Mouse (Mus musculus) stomach, postnatal 0 days (tissue): ENCODE measurements around the gene Rrnad1. TPM values are rescaled to one million over a fixed set of nuclear protein-coding genes. Genes with fewer than 3 reads are reported as not detected.
"Not testable (repeated sequence)": the region's sequence is repeated elsewhere in the genome, so short reads cannot be mapped to it uniquely, and the experiment has no call there.

ENCODE experiments used
- ATAC-seq: fragments of 200-750 bp; cut with Nextera tagmentation; 2 replicates; pipeline ENCODE4 v1.8.0; 2017; ENCODE audit not compliant: low FRiP score, low TSS enrichment
- DNase-seq: peaks from one replicate; pipeline ENCODE4 v3.0.0-alpha.2; 2016; ENCODE audit warnings: low spot score
- H3K27ac ChIP-seq: fragments of 300-500 bp; sonication (generic); replicated peaks from 2 replicates; pipeline ENCODE4 v1.5.1; 2014; ENCODE audit warnings: mild to moderate bottlenecking, control low read depth
- H3K27me3 ChIP-seq: fragments of 300-500 bp; sonication (generic); 2 replicates; pipeline ENCODE4 v1.6.1; 2014; ENCODE audit warnings: low read length; ENCODE audit not compliant: control insufficient read depth, insufficient read depth
- H3K36me3 ChIP-seq: fragments of 300-500 bp; sonication (generic); 2 replicates; pipeline ENCODE4 v1.6.1; 2014; ENCODE audit warnings: low read length, mixed read lengths; ENCODE audit not compliant: control insufficient read depth, insufficient read depth
- H3K4me1 ChIP-seq: fragments of 300-500 bp; sonication (generic); replicated peaks from 2 replicates; pipeline ENCODE4 v1.6.1; 2014; ENCODE audit warnings: antibody characterized with exemption; ENCODE audit not compliant: control insufficient read depth, insufficient read depth
- H3K4me2 ChIP-seq: fragments of 300-500 bp; sonication (generic); replicated peaks from 2 replicates; pipeline ENCODE4 v1.6.1; 2014; ENCODE audit warnings: low read depth, mild to moderate bottlenecking, control low read depth, moderate library complexity
- H3K4me3 ChIP-seq: fragments of 300-500 bp; sonication (generic); 2 replicates; pipeline ENCODE4 v1.5.1; 2014; ENCODE audit warnings: low read depth, low read length, control low read depth
- H3K9ac ChIP-seq: fragments of 300-500 bp; sonication (generic); 2 replicates; pipeline ENCODE4 v1.6.1; 2014; ENCODE audit warnings: mild to moderate bottlenecking, low read length, control low read depth, mixed read lengths
- H3K9me3 ChIP-seq: fragments of 300-500 bp; sonication (generic); 2 replicates; pipeline ENCODE4 v1.6.1; 2016; ENCODE audit warnings: low read length; ENCODE audit not compliant: control insufficient read depth
- CTCF ChIP-seq: IDR thresholded peaks from 2 replicates; pipeline ENCODE4 v1.5.1; 2016; ENCODE audit warnings: antibody characterized with exemption, low read depth, mild to moderate bottlenecking, moderate library complexity
- EP300 ChIP-seq: optimal IDR thresholded peaks from 2 replicates; pipeline ENCODE3; 2016; ENCODE audit warnings: antibody characterized with exemption
- WGBS: fragments of 180-500 bp; shearing (Covaris S2); extraction: QIAGEN DNeasy Blood & Tissue Kit; methylation state at CpG from one replicate; pipeline ENCODE4 v1.1.7; 2014; 5-methylcytosine and 5-hydroxymethylcytosine counted together
- polyA plus RNA-seq: library from polyadenylated mRNA; unstranded; fragments of >200 nt; fragmentation: Nextera tagmentation; extraction: Ambion mirVana; gene quantifications from 2 replicates; pipeline ENCODE4 v1.2.1, GENCODE M21; 2015

Rrnad1 gene
- polyA plus RNA-seq, 1 experiment from 2014 or later: 7.1 TPM

- Histone ChIP-seq H3K27ac (no peak overlapping the region), H3K9me3 (no peaks in the 10 kb centered on the region), H3K36me3 (no peaks in the 10 kb centered on the region), H3K4me1 (no peaks in the 10 kb centered on the region), H3K4me3 (no peak overlapping the region), H3K4me2 (no peak overlapping the region), H3K9ac (no peak overlapping the region), H3K27me3 (no peaks in the 10 kb centered on the region)
- DNase-seq (no peak), ATAC-seq (no peak)
- 66% methylated on average over 3 of the region's 3 CpGs for WGBS
- no peak for TF ChIP-seq CTCF
- TF ChIP-seq EP300: no peak
These were observed 37.1 kb downstream of the Rrnad1 start for GRCm38 (mm10) chr3:87893367-87893905.

- Histone ChIP-seq H3K9ac (no peak overlapping the region), H3K27me3 (no peaks in the 10 kb centered on the region), H3K4me2 (no peak overlapping the region), H3K4me1 (no peaks in the 10 kb centered on the region), H3K9me3 (no peaks in the 10 kb centered on the region), H3K36me3 (no peaks in the 10 kb centered on the region), H3K27ac (no peak overlapping the region), H3K4me3 (no peak overlapping the region)
- WGBS: 69% methylated on average over 3 of the region's 3 CpGs
- no peak for TF ChIP-seq EP300
- TF ChIP-seq CTCF: no peak
- DNase-seq (no peak), ATAC-seq (no peak)
These were observed 39.0 kb downstream of the Rrnad1 start for GRCm38 (mm10) chr3:87891481-87891880.

GRCm38 (mm10) chr3:87887400-87887799 is 43.1 kb downstream of the Rrnad1 start:
- H3K36me3 ChIP-seq, DNase-seq, H3K4me2 ChIP-seq, ATAC-seq, H3K27ac ChIP-seq, H3K4me3 ChIP-seq, H3K9me3 ChIP-seq, H3K4me1 ChIP-seq, H3K27me3 ChIP-seq, H3K9ac ChIP-seq: not testable (repeated sequence)
- WGBS: 84% methylated on average over 4 of the region's 4 CpGs
- TF ChIP-seq CTCF: peak; percentile 38

- ATAC-seq: no peak
- H3K9ac ChIP-seq: no peak overlapping the region
- H3K9me3 ChIP-seq: no peaks in the 10 kb centered on the region
- H3K36me3 ChIP-seq: no peaks in the 10 kb centered on the region
- DNase-seq: no peak
- H3K4me2 ChIP-seq: peak overlapping the region; percentile 53; the same call in 1 of the 2 replicates
- WGBS: 89% methylated on average over 6 of the region's 6 CpGs
- H3K4me1 ChIP-seq: peaks cover 5% of the 10 kb centered on the region
- H3K27me3 ChIP-seq: no peaks in the 10 kb centered on the region
- TF ChIP-seq CTCF: no peak
- no peak for TF ChIP-seq EP300
- H3K27ac ChIP-seq: no peak overlapping the region
- no peak overlapping the region for H3K4me3 ChIP-seq
These were observed 44.1 kb downstream of the Rrnad1 start for GRCm38 (mm10) chr3:87886416-87886815.

- Histone ChIP-seq H3K9me3 (no peaks in the 10 kb centered on the region), H3K4me3 (peak overlapping the region; percentile 90), H3K27me3 (no peaks in the 10 kb centered on the region), H3K4me2 (peak overlapping the region; percentile 53), H3K4me1 (peaks cover 5% of the 10 kb centered on the region), H3K27ac (no peak overlapping the region), H3K9ac (peak overlapping the region; percentile 39), H3K36me3 (no peaks in the 10 kb centered on the region)
- TF ChIP-seq CTCF (no peak), EP300 (no peak)
- ATAC-seq (no peak), DNase-seq (no peak)
- WGBS: 3% methylated on average over 10 of the region's 10 CpGs
These were observed 44.5 kb downstream of the Rrnad1 start for GRCm38 (mm10) chr3:87886004-87886365.

- WGBS: under 1% methylated on average over 31 of the region's 33 CpGs
These were observed 45.1 kb downstream of the Rrnad1 start, which contains the start of gene Prcc for GRCm38 (mm10) chr3:87885281-87886003. Gene Prcc, minus strand, starts transcription at chr3:87885608.

More at GRCm38 (mm10) chr3:87885281-87886003, 45.1 kb downstream of the Rrnad1 start, which contains the start of gene Prcc:
- Histone ChIP-seq H3K27ac (peak within 1 kb of the TSS; percentile 89), H3K9ac (peak within 1 kb of the TSS; percentile 93), H3K36me3 (0 out of 2 replicates have a peak, but pooled peaks cover 3% of the 10 kb centered on the region), H3K4me1 (peaks cover 5% of the 10 kb centered on the region), H3K4me2 (peak within 1 kb of the TSS; percentile 75), H3K9me3 (no peaks in the 10 kb centered on the region), H3K4me3 (peak within 1 kb of the TSS; percentile 90), H3K27me3 (no peaks in the 10 kb centered on the region)
- TF ChIP-seq EP300 (no peak), CTCF (no peak)
- ATAC-seq: peak; percentile 98
- peak; percentile 91 for DNase-seq
